Mouse (Mus musculus): ENCODE data around the gene Eif4ebp2. TPM values are rescaled to one million over a fixed set of nuclear protein-coding genes. Genes with fewer than 3 reads are reported as not detected.

The Eif4ebp2 gene
- total RNA-seq, 2 experiments from 2014 or later = 103 to 109 TPM

GRCm38 (mm10) chr10:61383021-61383714, 69.3 kb downstream of the Eif4ebp2 start, which contains the start of gene Pald1:
Pald1 (minus strand) TSS chr10:61383530.
- peak; percentile 74 for DNase-seq

GRCm38 (mm10) chr10:61382281-61382731, 70.2 kb downstream of the Eif4ebp2 start:
- no peak for DNase-seq

GRCm38 (mm10) chr10:61381823-61382222, 70.6 kb downstream of the Eif4ebp2 start:
- no peak for DNase-seq

- DNase-seq = peak; percentile 70
Measured at GRCm38 (mm10) chr10:61380186-61380585, 72.3 kb downstream of the Eif4ebp2 start.

- no peak for DNase-seq
Measured at GRCm38 (mm10) chr10:61379340-61380040, 73.0 kb downstream of the Eif4ebp2 start.

- no peak for DNase-seq
Measured at GRCm38 (mm10) chr10:61378698-61379097, 73.8 kb downstream of the Eif4ebp2 start.

Other genes with a start within 250 kb of the Eif4ebp2 start
- gene Adamts14, start 179.2 kb downstream of the Eif4ebp2 start, total RNA-seq (2021) = 1 to 10 TPM; 4.7 to 8.0 TPM
- gene Prf1, start 154.8 kb downstream of the Eif4ebp2 start, total RNA-seq (2021) = not detected
- gene Pald1, start 69.1 kb downstream of the Eif4ebp2 start, total RNA-seq (2021) = 10 to 100 TPM; 18.5 to 28.3 TPM
- under 1 TPM; 0.11 to 0.19 TPM for gene Nodal, start 34.7 kb downstream of the Eif4ebp2 start, total RNA-seq (2021)
- gene Lrrc20, start 23.1 kb upstream of the Eif4ebp2 start, total RNA-seq (2021) = 10 to 100 TPM; 62.3 to 64.9 TPM
- under 1 TPM in 1 of 2 experiments, not detected in 1; 0.11 TPM for gene Npffr1, start 142.8 kb upstream of the Eif4ebp2 start, total RNA-seq (2021)
- 10 to 100 TPM; 33.2 to 35.8 TPM for gene Ppa1, start 195.9 kb upstream of the Eif4ebp2 start, total RNA-seq (2021)
- gene Sar1a, start 227.6 kb upstream of the Eif4ebp2 start, total RNA-seq (2021) = 100 to 1,000 TPM; 139 to 141 TPM
- gene Tysnd1, start 242.9 kb upstream of the Eif4ebp2 start, total RNA-seq (2021) = 10 to 100 TPM; 12.9 to 16.7 TPM

Data from gastrocnemius, postnatal 10 days (tissue).